Mouse (Mus musculus) retina, postnatal 7 days (tissue): ENCODE measurements around the gene Zeb2.

Experiments
- DNase-seq: peaks from one replicate; pipeline ENCODE4 v3.0.0-alpha.2; 2012; ENCODE audit warnings: low read depth, low spot score

Zeb2 gene

GRCm38 (mm10) chr2:45117087-45117561 is at the start of gene Zeb2:
TSS of gene Zeb2 (minus strand) at chr2:45117395.
- DNase-seq: no peak

- no peak for DNase-seq
Measured at GRCm38 (mm10) chr2:45158785-45159184, 41.6 kb upstream of the Zeb2 start.

- no peak for DNase-seq
Measured at GRCm38 (mm10) chr2:45158351-45158782, 41.2 kb upstream of the Zeb2 start.

GRCm38 (mm10) chr2:45153315-45153714 is 36.1 kb upstream of the Zeb2 start:
- DNase-seq: no peak

- no peak for DNase-seq
Measured at GRCm38 (mm10) chr2:45143162-45143561, 26.0 kb upstream of the Zeb2 start.

- no peak for DNase-seq
Measured at GRCm38 (mm10) chr2:45138906-45139305, 21.7 kb upstream of the Zeb2 start.

GRCm38 (mm10) chr2:45136783-45137182 is 19.6 kb upstream of the Zeb2 start:
- DNase-seq: no peak

GRCm38 (mm10) chr2:45133225-45133624 is 16.0 kb upstream of the Zeb2 start:
- no peak for DNase-seq

- DNase-seq: no peak
Measured at GRCm38 (mm10) chr2:45130461-45131156, 13.4 kb upstream of the Zeb2 start.

GRCm38 (mm10) chr2:45129556-45129955 is 12.4 kb upstream of the Zeb2 start:
- DNase-seq: no peak

- DNase-seq: no peak
Measured at GRCm38 (mm10) chr2:45128696-45129095, 11.5 kb upstream of the Zeb2 start.

GRCm38 (mm10) chr2:45126401-45126800 is 9.2 kb upstream of the Zeb2 start:
- no peak for DNase-seq

- DNase-seq: no peak
Measured at GRCm38 (mm10) chr2:45125181-45125580, 8.0 kb upstream of the Zeb2 start.

GRCm38 (mm10) chr2:45123490-45123889 is 6.3 kb upstream of the Zeb2 start:
- DNase-seq: no peak

GRCm38 (mm10) chr2:45118121-45118520 is 926 bp upstream of the Zeb2 start:
- DNase-seq: no peak

GRCm38 (mm10) chr2:45117592-45117991 is 397 bp upstream of the Zeb2 start:
- DNase-seq: no peak

GRCm38 (mm10) chr2:45116531-45117024 is 617 bp downstream of the Zeb2 start:
- no peak for DNase-seq

GRCm38 (mm10) chr2:45115720-45116495 is 1.3 kb downstream of the Zeb2 start:
- DNase-seq: no peak

GRCm38 (mm10) chr2:45115211-45115610 is 2.0 kb downstream of the Zeb2 start:
- no peak for DNase-seq

GRCm38 (mm10) chr2:45114596-45114995 is 2.6 kb downstream of the Zeb2 start:
- DNase-seq: no peak

- DNase-seq: no peak
Measured at GRCm38 (mm10) chr2:45113912-45114311, 3.3 kb downstream of the Zeb2 start.

GRCm38 (mm10) chr2:45112891-45113683 is 4.1 kb downstream of the Zeb2 start:
- no peak for DNase-seq
